Mouse (Mus musculus): ENCODE results near the gene Ung. TPM values are rescaled to one million over a fixed set of nuclear protein-coding genes. Genes with fewer than 3 reads are reported as not detected.
A peak's percentile ranks its signal among the peaks of the same experiment; 100 is the strongest.

Gene Ung
- polyA plus RNA-seq, 1 experiment from 2014 or later: 24.1 TPM

DNA sequence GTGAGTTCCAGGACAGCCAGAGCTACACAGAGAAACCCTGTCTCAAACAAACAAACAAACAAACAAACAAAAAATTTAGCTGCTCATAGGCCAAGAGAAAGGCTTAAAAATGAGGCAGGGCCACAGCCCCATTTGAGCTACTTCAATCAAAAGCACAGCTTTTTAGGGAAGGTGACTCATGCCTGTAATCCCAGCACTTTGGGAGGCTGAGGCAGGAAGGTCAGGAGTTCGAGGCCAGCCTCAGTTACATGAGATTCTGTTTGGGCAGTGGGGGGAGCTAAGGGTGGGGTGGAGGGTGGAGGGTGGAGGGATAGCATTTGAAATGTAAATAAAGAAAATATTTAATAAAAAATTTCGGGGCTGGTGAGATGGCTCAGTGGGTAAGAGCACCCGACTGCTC lies 42.8 kb downstream of the Ung start:
- H3K4me3 ChIP-seq (ENCODE audit: low read depth, low read length): no peak overlapping the region
- H3K4me1 ChIP-seq (ENCODE audit: control insufficient read depth, insufficient read depth, low read length): no peaks in the 10 kb centered on the region
- H3K4me2 ChIP-seq (replicated peaks; ENCODE audit: low read depth, low read length): no peak overlapping the region
- no peaks in the 10 kb centered on the region for H3K27me3 ChIP-seq (ENCODE audit: control insufficient read depth, insufficient read depth, low read length)
- WGBS: 96% methylated on average over 3 of the region's 3 CpGs
- no peak for ATAC-seq (ENCODE audit: insufficient number of reproducible peaks, insufficient read depth, low FRiP score, low read depth)
- no peaks in the 10 kb centered on the region for H3K9me3 ChIP-seq (ENCODE audit: control insufficient read depth, low read depth, low read length)
- H3K27ac ChIP-seq (ENCODE audit: low read length): no peak overlapping the region
- H3K36me3 ChIP-seq (ENCODE audit: control insufficient read depth, insufficient read depth, low read length): no peaks in the 10 kb centered on the region
- H3K9ac ChIP-seq (replicated peaks; ENCODE audit: low read depth, low read length): no peak overlapping the region

GRCm38 (mm10) chr5:114173458-114173857 lies 43.3 kb downstream of the Ung start:
- Histone ChIP-seq H3K4me2 (replicated peaks; ENCODE audit: low read depth, low read length) (no peak overlapping the region), H3K9ac (replicated peaks; ENCODE audit: low read depth, low read length) (no peak overlapping the region), H3K36me3 (ENCODE audit: control insufficient read depth, insufficient read depth, low read length) (no peaks in the 10 kb centered on the region), H3K9me3 (ENCODE audit: control insufficient read depth, low read depth, low read length) (no peaks in the 10 kb centered on the region), H3K4me1 (ENCODE audit: control insufficient read depth, insufficient read depth, low read length) (no peaks in the 10 kb centered on the region), H3K4me3 (ENCODE audit: low read depth, low read length) (no peak overlapping the region), H3K27ac (ENCODE audit: low read length) (no peak overlapping the region), H3K27me3 (ENCODE audit: control insufficient read depth, insufficient read depth, low read length) (no peaks in the 10 kb centered on the region)
- WGBS: 70% methylated on average over 7 of the region's 7 CpGs
- no peak for ATAC-seq (ENCODE audit: insufficient number of reproducible peaks, insufficient read depth, low FRiP score, low read depth)

GRCm38 (mm10) chr5:114173877-114174581 lies 43.8 kb downstream of the Ung start:
- no peak overlapping the region for H3K9ac ChIP-seq (replicated peaks; ENCODE audit: low read depth, low read length)
- H3K4me3 ChIP-seq (ENCODE audit: low read depth, low read length): no peak overlapping the region
- no peaks in the 10 kb centered on the region for H3K36me3 ChIP-seq (ENCODE audit: control insufficient read depth, insufficient read depth, low read length)
- no peaks in the 10 kb centered on the region for H3K4me1 ChIP-seq (ENCODE audit: control insufficient read depth, insufficient read depth, low read length)
- no peak overlapping the region for H3K27ac ChIP-seq (ENCODE audit: low read length)
- 21% methylated on average over 16 of the region's 16 CpGs for WGBS
- H3K27me3 ChIP-seq (ENCODE audit: control insufficient read depth, insufficient read depth, low read length): no peaks in the 10 kb centered on the region
- H3K4me2 ChIP-seq (replicated peaks; ENCODE audit: low read depth, low read length): 0 out of 2 replicates have a peak overlapping the region, but pooled peaks have one; percentile 4
- no peak for ATAC-seq (ENCODE audit: insufficient number of reproducible peaks, insufficient read depth, low FRiP score, low read depth)
- no peaks in the 10 kb centered on the region for H3K9me3 ChIP-seq (ENCODE audit: control insufficient read depth, low read depth, low read length)

DNA sequence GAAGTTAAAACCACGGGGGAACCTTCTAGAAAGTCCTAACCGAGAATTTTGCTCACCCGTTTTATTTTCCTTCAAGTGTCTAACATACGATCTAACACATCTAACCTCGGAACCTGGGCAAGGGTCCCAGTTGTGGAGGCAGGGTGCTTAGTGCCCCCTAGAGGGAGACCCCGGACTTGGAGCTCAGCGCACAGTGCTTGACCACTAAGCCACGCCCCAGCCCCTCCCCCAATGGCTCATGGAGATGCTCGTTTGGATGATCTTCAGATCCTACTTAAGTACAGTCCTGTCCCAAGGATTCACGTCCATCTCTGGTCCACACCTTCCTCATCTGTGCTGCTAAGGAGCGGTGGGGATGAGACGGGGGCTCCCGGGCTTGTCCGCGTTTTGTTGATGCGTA lies 44.5 kb downstream of the Ung start:
- Histone ChIP-seq H3K9me3 (ENCODE audit: control insufficient read depth, low read depth, low read length) (no peaks in the 10 kb centered on the region), H3K9ac (replicated peaks; ENCODE audit: low read depth, low read length) (no peak overlapping the region), H3K36me3 (ENCODE audit: control insufficient read depth, insufficient read depth, low read length) (no peaks in the 10 kb centered on the region), H3K27ac (ENCODE audit: low read length) (no peak overlapping the region), H3K4me1 (ENCODE audit: control insufficient read depth, insufficient read depth, low read length) (no peaks in the 10 kb centered on the region), H3K27me3 (ENCODE audit: control insufficient read depth, insufficient read depth, low read length) (no peaks in the 10 kb centered on the region), H3K4me3 (ENCODE audit: low read depth, low read length) (no peak overlapping the region), H3K4me2 (replicated peaks; ENCODE audit: low read depth, low read length) (no peak overlapping the region)
- no peak for ATAC-seq (ENCODE audit: insufficient number of reproducible peaks, insufficient read depth, low FRiP score, low read depth)
- 16% methylated on average over 16 of the region's 16 CpGs for WGBS

GRCm38 (mm10) chr5:114175596-114176171 lies 45.5 kb downstream of the Ung start:
- Histone ChIP-seq H3K27me3 (ENCODE audit: control insufficient read depth, insufficient read depth, low read length) (no peaks in the 10 kb centered on the region), H3K9ac (replicated peaks; ENCODE audit: low read depth, low read length) (peak overlapping the region; percentile 46), H3K27ac (ENCODE audit: low read length) (peak overlapping the region; percentile 27; the same call in 1 of the 2 replicates), H3K4me3 (ENCODE audit: low read depth, low read length) (peak overlapping the region; percentile 44), H3K9me3 (ENCODE audit: control insufficient read depth, low read depth, low read length) (no peaks in the 10 kb centered on the region), H3K36me3 (ENCODE audit: control insufficient read depth, insufficient read depth, low read length) (no peaks in the 10 kb centered on the region), H3K4me1 (ENCODE audit: control insufficient read depth, insufficient read depth, low read length) (no peaks in the 10 kb centered on the region), H3K4me2 (replicated peaks; ENCODE audit: low read depth, low read length) (peak overlapping the region; percentile 80)
- peak; percentile 97 for ATAC-seq (ENCODE audit: insufficient number of reproducible peaks, insufficient read depth, low FRiP score, low read depth)
- under 1% methylated on average over 26 of the region's 26 CpGs for WGBS

GRCm38 (mm10) chr5:114176548-114177400 lies 46.6 kb downstream of the Ung start:
- H3K9ac ChIP-seq (replicated peaks; ENCODE audit: low read depth, low read length): no peak overlapping the region; the same call in 1 of the 2 replicates
- peak overlapping the region; percentile 27; the same call in 1 of the 2 replicates for H3K27ac ChIP-seq (ENCODE audit: low read length)
- 56% methylated on average over 8 of the region's 8 CpGs for WGBS

GRCm38 (mm10) chr5:114177966-114178719 lies 48.0 kb downstream of the Ung start:
- H3K4me3 ChIP-seq (ENCODE audit: low read depth, low read length): no peak overlapping the region
- H3K4me1 ChIP-seq (ENCODE audit: control insufficient read depth, insufficient read depth, low read length): no peaks in the 10 kb centered on the region
- no peaks in the 10 kb centered on the region for H3K27me3 ChIP-seq (ENCODE audit: control insufficient read depth, insufficient read depth, low read length)
- no peak overlapping the region for H3K9ac ChIP-seq (replicated peaks; ENCODE audit: low read depth, low read length)
- no peaks in the 10 kb centered on the region for H3K9me3 ChIP-seq (ENCODE audit: control insufficient read depth, low read depth, low read length)
- no peak for ATAC-seq (ENCODE audit: insufficient number of reproducible peaks, insufficient read depth, low FRiP score, low read depth)
- H3K27ac ChIP-seq (ENCODE audit: low read length): no peak overlapping the region
- H3K4me2 ChIP-seq (replicated peaks; ENCODE audit: low read depth, low read length): no peak overlapping the region
- 72% methylated on average over 4 of the region's 4 CpGs for WGBS
- no peaks in the 10 kb centered on the region for H3K36me3 ChIP-seq (ENCODE audit: control insufficient read depth, insufficient read depth, low read length)

More at GRCm38 (mm10) chr5:114176548-114177400, 46.6 kb downstream of the Ung start:
- ATAC-seq (ENCODE audit: insufficient number of reproducible peaks, insufficient read depth, low FRiP score, low read depth): no peak
- Histone ChIP-seq H3K27me3 (ENCODE audit: control insufficient read depth, insufficient read depth, low read length) (no peaks in the 10 kb centered on the region), H3K9me3 (ENCODE audit: control insufficient read depth, low read depth, low read length) (no peaks in the 10 kb centered on the region), H3K4me3 (ENCODE audit: low read depth, low read length) (peak overlapping the region; percentile 44; the same call in 1 of the 2 replicates), H3K36me3 (ENCODE audit: control insufficient read depth, insufficient read depth, low read length) (no peaks in the 10 kb centered on the region), H3K4me2 (replicated peaks; ENCODE audit: low read depth, low read length) (peak overlapping the region; percentile 80), H3K4me1 (ENCODE audit: control insufficient read depth, insufficient read depth, low read length) (no peaks in the 10 kb centered on the region)

DNA sequence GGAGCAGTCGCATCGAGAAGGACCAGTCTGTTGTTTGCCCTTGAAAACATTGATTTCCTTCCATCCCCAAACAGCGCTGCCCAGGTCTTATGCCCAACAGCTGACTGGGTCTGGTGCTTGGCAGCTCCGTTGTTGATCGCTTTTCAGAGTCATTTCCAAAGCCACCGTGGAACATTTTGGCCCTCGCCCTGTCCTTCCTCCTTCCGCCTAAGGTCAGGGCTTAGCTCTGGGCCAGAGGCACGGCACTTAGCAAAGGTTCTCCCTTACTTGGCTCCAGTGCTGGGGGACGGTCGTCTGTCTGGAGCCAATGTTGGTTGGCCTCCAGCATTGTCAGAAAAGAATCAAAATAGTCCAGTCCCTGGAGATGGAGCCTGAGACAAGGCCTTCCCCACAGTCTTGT lies 49.4 kb downstream of the Ung start:
- no peak overlapping the region for H3K9ac ChIP-seq (replicated peaks; ENCODE audit: low read depth, low read length)
- H3K4me3 ChIP-seq (ENCODE audit: low read depth, low read length): no peak overlapping the region
- H3K9me3 ChIP-seq (ENCODE audit: control insufficient read depth, low read depth, low read length): no peaks in the 10 kb centered on the region
- H3K27me3 ChIP-seq (ENCODE audit: control insufficient read depth, insufficient read depth, low read length): no peaks in the 10 kb centered on the region
- no peaks in the 10 kb centered on the region for H3K36me3 ChIP-seq (ENCODE audit: control insufficient read depth, insufficient read depth, low read length)
- no peak overlapping the region for H3K4me2 ChIP-seq (replicated peaks; ENCODE audit: low read depth, low read length)
- no peaks in the 10 kb centered on the region for H3K4me1 ChIP-seq (ENCODE audit: control insufficient read depth, insufficient read depth, low read length)
- no peak overlapping the region for H3K27ac ChIP-seq (ENCODE audit: low read length)
- no peak for ATAC-seq (ENCODE audit: insufficient number of reproducible peaks, insufficient read depth, low FRiP score, low read depth)
- 83% methylated on average over 11 of the region's 11 CpGs for WGBS

Data from stomach, embryonic 14.5 days (tissue).